Comparison of ENCODE assay signal across 26 mouse cellular contexts in the genomic region with DNA sequence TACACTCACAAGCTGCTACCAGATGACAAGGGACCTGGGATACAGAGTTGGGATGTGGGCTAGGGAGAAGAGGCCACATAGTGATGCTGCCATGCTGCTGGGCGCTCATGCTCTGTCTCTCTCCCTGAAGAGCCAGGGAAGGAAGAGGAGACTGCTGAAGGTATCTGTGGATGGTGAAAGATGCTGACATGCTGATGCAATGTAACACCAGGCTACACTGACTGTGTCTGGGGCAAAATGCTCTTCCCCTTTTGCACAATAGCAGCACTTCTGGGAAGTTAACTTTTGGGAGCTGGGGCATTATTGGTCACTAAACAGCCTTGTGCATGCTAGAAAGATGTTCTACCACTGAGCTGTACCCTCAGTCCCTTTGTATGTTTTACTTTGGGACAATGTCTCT. TPM values are rescaled to one million over a fixed set of nuclear protein-coding genes. Genes with fewer than 3 reads are reported as not detected.
DNase-seq lines count a peak whose midpoint lies in the region; ATAC-seq lines count a peak whose summit lies in the region.
"Had no signal": no experiment of that assay in that cellular context is flagged by ENCODE, and none has a peak within 500 bp of the region (broad histone marks: within the 10 kb centered on the region; RNA-seq: fewer than 3 reads in every experiment).

No protein-coding gene starts in this region.

- H3K9ac ChIP-seq in intestine, embryonic 14.5 days (ENCODE audit: low read length) = no peak overlapping the region
- no peak overlapping the region for H3K9ac ChIP-seq in intestine, embryonic 15.5 days
- H3K9ac ChIP-seq: forebrain, embryonic 13.5 days; heart, embryonic 13.5 days; hindbrain, embryonic 14.5 days had no signal

- peaks cover 6% of the 10 kb centered on the region for H3K4me1 ChIP-seq in intestine, embryonic 14.5 days (replicated peaks; ENCODE audit: control insufficient read depth, insufficient read depth, low read length)
- H3K4me1 ChIP-seq in intestine, embryonic 15.5 days (replicated peaks) = 0 out of 2 replicates have a peak, but pooled peaks cover 4% of the 10 kb centered on the region
- peaks cover 29% of the 10 kb centered on the region for H3K4me1 ChIP-seq in embryonic facial prominence, embryonic 10.5 days
- H3K4me1 ChIP-seq in megakaryocyte, embryonic 14.5 days = no peaks in the 10 kb centered on the region
- H3K4me1 ChIP-seq: forebrain, embryonic 13.5 days had no signal

- ATAC-seq in intestine, embryonic 14.5 days (replicated peaks; ENCODE audit: low FRiP score, low TSS enrichment, low read depth) = no peak
- no peak for ATAC-seq in intestine, embryonic 15.5 days
- no peak for ATAC-seq in megakaryocyte-erythroid progenitor cell, adult 5-6 weeks (replicated peaks; ENCODE audit: low FRiP score, low TSS enrichment, poor library complexity, severe bottlenecking)
- ATAC-seq: forebrain, embryonic 13.5 days; forebrain, embryonic 16.5 days had no signal

- DNase-seq in intestine, embryonic 14.5 days (ENCODE audit: low spot score) = no peak
- no peak for DNase-seq in embryonic facial prominence, embryonic 10.5 days (ENCODE audit: low spot score)
- no peak for DNase-seq in adrenal gland, adult (ENCODE audit: inconsistent age in 2 of 2, low spot score in 1 of 2)
- no peak for DNase-seq in thymus, postnatal 14 days
- DNase-seq: adrenal gland, adult 8-10 months; adrenal gland, postnatal 25 days; B cell, adult 2 months; cerebellum, adult 11-12 months; cerebellum, adult 8-10 months; cerebellum, postnatal 10 days; cerebellum, postnatal 36 days; embryo, embryonic 11 days; gastrocnemius, postnatal 10 days; heart, adult 18-20 months; heart, postnatal 14 days; heart, postnatal 4 days had no signal

- H3K27ac ChIP-seq in intestine, embryonic 14.5 days (ENCODE audit: low read depth) = 0 out of 2 replicates have a peak overlapping the region, but pooled peaks have one; percentile 7
- no peak overlapping the region for H3K27ac ChIP-seq in intestine, embryonic 15.5 days
- 0 out of 2 replicates have a peak overlapping the region, but pooled peaks have one; percentile 32 for H3K27ac ChIP-seq in embryonic facial prominence, embryonic 10.5 days (replicated peaks)
- H3K27ac ChIP-seq: forebrain, embryonic 10.5 days; forebrain, embryonic 13.5 days; heart, embryonic 13.5 days; hindbrain, embryonic 14.5 days had no signal

- no peaks in the 10 kb centered on the region for H3K9me3 ChIP-seq in intestine, embryonic 14.5 days (ENCODE audit: control insufficient read depth, low read length)
- H3K9me3 ChIP-seq in intestine, embryonic 15.5 days = no peaks in the 10 kb centered on the region
- no peaks in the 10 kb centered on the region for H3K9me3 ChIP-seq in embryonic facial prominence, embryonic 10.5 days
- peaks cover 2% of the 10 kb centered on the region; the same call in 1 of the 2 replicates for H3K9me3 ChIP-seq in megakaryocyte, embryonic 14.5 days
- H3K9me3 ChIP-seq: forebrain, embryonic 10.5 days; forebrain, embryonic 13.5 days; G1E; heart, embryonic 13.5 days had no signal

- no peak overlapping the region for H3K4me3 ChIP-seq in intestine, embryonic 14.5 days (ENCODE audit: low read depth, low read length)
- H3K4me3 ChIP-seq in intestine, embryonic 15.5 days (replicated peaks) = no peak overlapping the region
- no peak overlapping the region for H3K4me3 ChIP-seq in embryonic facial prominence, embryonic 10.5 days
- H3K4me3 ChIP-seq in megakaryocyte, embryonic 14.5 days (replicated peaks) = peak overlapping the region; percentile 29
- H3K4me3 ChIP-seq: forebrain, embryonic 10.5 days; forebrain, embryonic 13.5 days; heart, embryonic 13.5 days had no signal

- H3K27me3 ChIP-seq in intestine, embryonic 14.5 days (replicated peaks; ENCODE audit: control insufficient read depth, insufficient read depth, low read length) = no peaks in the 10 kb centered on the region
- H3K27me3 ChIP-seq in intestine, embryonic 15.5 days (replicated peaks) = no peaks in the 10 kb centered on the region
- no peaks in the 10 kb centered on the region for H3K27me3 ChIP-seq in embryonic facial prominence, embryonic 10.5 days (replicated peaks; ENCODE audit: low read depth, poor library complexity, severe bottlenecking)
- H3K27me3 ChIP-seq in megakaryocyte, embryonic 14.5 days (replicated peaks) = no peaks in the 10 kb centered on the region
- H3K27me3 ChIP-seq: CH12.LX; forebrain, embryonic 13.5 days; heart, embryonic 13.5 days had no signal

- no peaks in the 10 kb centered on the region for H3K36me3 ChIP-seq in intestine, embryonic 14.5 days (ENCODE audit: control insufficient read depth, insufficient read depth, low read length)
- no peaks in the 10 kb centered on the region for H3K36me3 ChIP-seq in intestine, embryonic 15.5 days
- peaks cover 28% of the 10 kb centered on the region for H3K36me3 ChIP-seq in embryonic facial prominence, embryonic 10.5 days (replicated peaks)
- no peaks in the 10 kb centered on the region for H3K36me3 ChIP-seq in megakaryocyte, embryonic 14.5 days (replicated peaks; ENCODE audit: low read length)
- H3K36me3 ChIP-seq: G1E; heart, embryonic 13.5 days had no signal

- H3K4me2 ChIP-seq in intestine, embryonic 14.5 days (ENCODE audit: low read length) = no peak overlapping the region
- H3K4me2 ChIP-seq in intestine, embryonic 15.5 days (replicated peaks) = no peak overlapping the region
- H3K4me2 ChIP-seq: forebrain, embryonic 13.5 days; heart, embryonic 13.5 days; hindbrain, embryonic 14.5 days had no signal

- WGBS in intestine, embryonic 14.5 days = 100% methylated on average over 1 of the region's 1 CpGs
- WGBS in intestine, embryonic 15.5 days = 84% methylated on average over 1 of the region's 1 CpGs
- 91% methylated on average over 1 of the region's 1 CpGs for WGBS in embryonic facial prominence, embryonic 10.5 days

RNA-seq across cellular contexts. Expression of a gene that starts 26.4 kb away (rescaled TPM):
- 57.4 and 59.7 TPM in 2 replicates for polyA plus RNA-seq in intestine, embryonic 14.5 days (2014; fragmentation: Nextera tagmentation; extraction: Ambion mirVana)
- 38.2 and 39.6 TPM in 2 replicates for polyA plus RNA-seq in intestine, embryonic 15.5 days (2015; fragmentation: Nextera tagmentation; extraction: Ambion mirVana)
- polyA plus RNA-seq in embryonic facial prominence, embryonic 10.5 days (2016; fragmentation: Nextera tagmentation; extraction: Ambion mirVana) = 102 and 110 TPM in 2 replicates
- 0.17 TPM in 1 of 2 replicates, not detected in the other for polyA plus RNA-seq in megakaryocyte, embryonic 14.5 days (2012; ENCODE audit: insufficient read depth, low replicate concordance)
- total RNA-seq in megakaryocyte-erythroid progenitor cell, adult 5-6 weeks (2014; fragmentation: Nextera tagmentation) = 2.3 TPM in 1 of 2 replicates, not detected in the other
- 0.28 TPM in 1 of 2 replicates, not detected in the other for total RNA-seq in megakaryocyte-erythroid progenitor cell, adult 5-6 weeks (2017)
- polyA plus RNA-seq: G1E had no signal

Comparison
In these comparisons a context has a peak if more than half of its experiments do, and no peak if none do; other contexts are left out.
1. RNA of a gene that starts 26.4 kb away (polyA plus RNA-seq): 102 to 110 TPM in embryonic facial prominence, embryonic 10.5 days, 57.4 to 59.7 TPM in intestine, embryonic 14.5 days and 38.2 to 39.6 TPM in intestine, embryonic 15.5 days; 0.17 TPM in megakaryocyte, embryonic 14.5 days; every median in the first group is over 10 times any median in the second.